In genomic region chr11:35625576-35625975, GRCm38 (mm10) we compare ENCODE assay signal across 20 mouse cellular contexts.
DNase-seq lines count a peak whose midpoint lies in the region; ATAC-seq and TF ChIP-seq lines count a peak whose summit lies in the region.
"Had no signal": no experiment of that assay in that cellular context is flagged by ENCODE, and none has a peak within 500 bp of the region (broad histone marks: within the 10 kb centered on the region; RNA-seq: fewer than 3 reads in every experiment).

No protein-coding gene starts in this region.

- intact Hi-C loops in heart, postnatal 36 days (cut with DNase I): no loop called here

- WGBS in heart, embryonic 10.5 days: 34% methylated on average over 6 of the region's 6 CpGs
- WGBS in heart, embryonic 15.5 days: 29% methylated on average over 6 of the region's 6 CpGs
- WGBS in hindbrain, postnatal 0 days: 62% methylated on average over 5 of the region's 6 CpGs
- WGBS in hindbrain, embryonic 14.5 days: 73% methylated on average over 6 of the region's 6 CpGs
- WGBS in lung, embryonic 16.5 days: 68% methylated on average over 4 of the region's 6 CpGs

- H3K9ac ChIP-seq in heart, embryonic 15.5 days: no peak overlapping the region
- no peak overlapping the region for H3K9ac ChIP-seq in hindbrain, postnatal 0 days (replicated peaks; ENCODE audit: low read length)
- H3K9ac ChIP-seq in hindbrain, embryonic 14.5 days: no peak overlapping the region
- H3K9ac ChIP-seq in lung, embryonic 16.5 days (ENCODE audit: low read length): no peak overlapping the region
- H3K9ac ChIP-seq: forebrain, embryonic 13.5 days; forebrain, postnatal 0 days; hindbrain, embryonic 12.5 days had no signal

- peak; percentile 54 for ATAC-seq in heart, embryonic 15.5 days (replicated peaks; ENCODE audit: insufficient number of reproducible peaks, insufficient read depth, low FRiP score, low read depth)
- peak; percentile 43 for ATAC-seq in hindbrain, postnatal 0 days
- ATAC-seq in hindbrain, embryonic 14.5 days (ENCODE audit: low FRiP score): no peak
- ATAC-seq in lung, embryonic 16.5 days (ENCODE audit: low read depth): 0 out of 2 replicates have a peak, but pooled peaks have one; percentile 17
- ATAC-seq: CD4-positive, CD25-positive, alpha-beta regulatory T cell, adult 4 months; forebrain, embryonic 13.5 days; inflammation-experienced regulatory T-cells, adult 6 months; intestine, postnatal 0 days had no signal

- H3K27ac ChIP-seq in heart, embryonic 10.5 days: 0 out of 2 replicates have a peak overlapping the region, but pooled peaks have one; percentile 42
- peak overlapping the region; percentile 44; the same call in 1 of the 2 replicates for H3K27ac ChIP-seq in heart, embryonic 15.5 days
- H3K27ac ChIP-seq in hindbrain, postnatal 0 days: no peak overlapping the region
- no peak overlapping the region for H3K27ac ChIP-seq in hindbrain, embryonic 14.5 days
- H3K27ac ChIP-seq in lung, embryonic 16.5 days (ENCODE audit: low read length): no peak overlapping the region
- H3K27ac ChIP-seq: embryonic facial prominence, embryonic 10.5 days; forebrain, embryonic 13.5 days; gastrocnemius, adult 2 months had no signal

- peaks cover 22% of the 10 kb centered on the region for H3K4me1 ChIP-seq in heart, embryonic 10.5 days
- H3K4me1 ChIP-seq in heart, embryonic 15.5 days (replicated peaks): peaks cover 33% of the 10 kb centered on the region
- peaks cover 6% of the 10 kb centered on the region for H3K4me1 ChIP-seq in hindbrain, postnatal 0 days (ENCODE audit: insufficient read depth, low read length)
- H3K4me1 ChIP-seq in hindbrain, embryonic 14.5 days (replicated peaks; ENCODE audit: control insufficient read depth, insufficient read depth, low read length): no peaks in the 10 kb centered on the region
- H3K4me1 ChIP-seq in lung, embryonic 16.5 days (replicated peaks; ENCODE audit: control insufficient read depth, insufficient read depth, low read length): no peaks in the 10 kb centered on the region

- H3K9me3 ChIP-seq in heart, embryonic 10.5 days: no peaks in the 10 kb centered on the region
- no peaks in the 10 kb centered on the region for H3K9me3 ChIP-seq in heart, embryonic 15.5 days (replicated peaks)
- no peaks in the 10 kb centered on the region for H3K9me3 ChIP-seq in hindbrain, postnatal 0 days (ENCODE audit: low read length)
- no peaks in the 10 kb centered on the region for H3K9me3 ChIP-seq in hindbrain, embryonic 14.5 days (ENCODE audit: control insufficient read depth, low read length)
- H3K9me3 ChIP-seq in lung, embryonic 16.5 days (ENCODE audit: control insufficient read depth, low read length): no peaks in the 10 kb centered on the region
- H3K9me3 ChIP-seq: embryonic facial prominence, embryonic 10.5 days; forebrain, embryonic 13.5 days; hindbrain, embryonic 12.5 days had no signal

- no peaks in the 10 kb centered on the region for H3K27me3 ChIP-seq in heart, embryonic 10.5 days (ENCODE audit: insufficient read depth, poor library complexity, severe bottlenecking)
- H3K27me3 ChIP-seq in heart, embryonic 15.5 days: no peaks in the 10 kb centered on the region
- no peaks in the 10 kb centered on the region for H3K27me3 ChIP-seq in hindbrain, postnatal 0 days (ENCODE audit: insufficient read depth, low read length)
- no peaks in the 10 kb centered on the region for H3K27me3 ChIP-seq in hindbrain, embryonic 14.5 days (ENCODE audit: control insufficient read depth, insufficient read depth, low read length)
- no peaks in the 10 kb centered on the region for H3K27me3 ChIP-seq in lung, embryonic 16.5 days (ENCODE audit: control insufficient read depth, insufficient read depth, low read depth, low read length)

- H3K4me3 ChIP-seq in heart, embryonic 10.5 days: no peak overlapping the region
- no peak overlapping the region for H3K4me3 ChIP-seq in heart, embryonic 15.5 days
- H3K4me3 ChIP-seq in hindbrain, postnatal 0 days (ENCODE audit: low read length): no peak overlapping the region
- H3K4me3 ChIP-seq in hindbrain, embryonic 14.5 days (replicated peaks; ENCODE audit: low read length): no peak overlapping the region
- no peak overlapping the region for H3K4me3 ChIP-seq in lung, embryonic 16.5 days (ENCODE audit: low read length)
- H3K4me3 ChIP-seq: embryonic facial prominence, embryonic 10.5 days; forebrain, embryonic 13.5 days; gastrocnemius, adult 2 months; hindbrain, embryonic 12.5 days had no signal

- no peak for DNase-seq in heart, embryonic 10.5 days (ENCODE audit: low spot score)
- no peak for DNase-seq in heart, postnatal 36 days
- DNase-seq in heart, postnatal 4 days: no peak
- no peak for DNase-seq in hindbrain, postnatal 0 days (ENCODE audit: low spot score)
- DNase-seq in hindbrain, embryonic 14.5 days (ENCODE audit: low spot score): no peak
- DNase-seq in lung, adult 18-20 months: no peak
- DNase-seq: B cell, adult 2 months; forebrain, postnatal 0 days; gastrocnemius, postnatal 25 days; heart, postnatal 10 days had no signal

- TF ChIP-seq CTCF in hindbrain, postnatal 0 days (IDR thresholded peaks at IDR 0.05; ENCODE audit: low read depth): no peak

- peaks cover 18% of the 10 kb centered on the region for H3K36me3 ChIP-seq in heart, embryonic 10.5 days
- no peaks in the 10 kb centered on the region for H3K36me3 ChIP-seq in heart, embryonic 15.5 days
- no peaks in the 10 kb centered on the region for H3K36me3 ChIP-seq in hindbrain, postnatal 0 days (ENCODE audit: insufficient read depth, low read length)
- H3K36me3 ChIP-seq in hindbrain, embryonic 14.5 days (replicated peaks; ENCODE audit: control insufficient read depth, insufficient read depth): no peaks in the 10 kb centered on the region
- H3K36me3 ChIP-seq in lung, embryonic 16.5 days (ENCODE audit: control insufficient read depth, insufficient read depth, low read length): peaks cover 6% of the 10 kb centered on the region
- H3K36me3 ChIP-seq: G1E had no signal

- H3K4me2 ChIP-seq in heart, embryonic 15.5 days: no peak overlapping the region
- H3K4me2 ChIP-seq in hindbrain, postnatal 0 days (ENCODE audit: low read depth, low read length): no peak overlapping the region
- no peak overlapping the region for H3K4me2 ChIP-seq in hindbrain, embryonic 14.5 days (replicated peaks)
- no peak overlapping the region for H3K4me2 ChIP-seq in lung, embryonic 16.5 days (ENCODE audit: low read depth, low read length)
- H3K4me2 ChIP-seq: forebrain, embryonic 13.5 days; hindbrain, embryonic 12.5 days had no signal

Comparison
In these comparisons a context has a peak if more than half of its experiments do, and no peak if none do; other contexts are left out.
1. H3K27ac ChIP-seq: peak in heart, embryonic 10.5 days (single experiment) and heart, embryonic 15.5 days (single experiment); none in hindbrain, postnatal 0 days (single experiment), hindbrain, embryonic 14.5 days (single experiment) and lung, embryonic 16.5 days (single experiment).